Mouse (Mus musculus) CH12.LX (cell line): ENCODE measurements around the gene Nkx2-3.

Experiments used
- CTCF ChIP-seq, 2 experiments: IDR thresholded peaks in 1 of 2; conservative IDR thresholded peaks in 1 of 2; 2 replicates each; pipeline ENCODE4 v1.5.1; 2011 to 2012; ENCODE audit warnings: low read depth in 2 of 2, low read length in 2 of 2, improper control_type of control experiment in 1 of 2, inconsistent platforms in 1 of 2, mild to moderate bottlenecking in 1 of 2, moderate library complexity in 1 of 2
- EP300 ChIP-seq: IDR thresholded peaks from 2 replicates; pipeline ENCODE4 v1.6.1; 2011; ENCODE audit warnings: low read length, improper control_type of control experiment
- ETS1 ChIP-seq: conservative IDR thresholded peaks from 2 replicates; pipeline ENCODE4 v1.6.1; 2012; ENCODE audit warnings: low read depth, mild to moderate bottlenecking, inconsistent platforms, low read length, improper control_type of control experiment, moderate library complexity
- NRF1 ChIP-seq: IDR thresholded peaks from 2 replicates; pipeline ENCODE4 v1.6.1; 2014; ENCODE audit warnings: low read depth, mild to moderate bottlenecking, inconsistent platforms, low read length, improper control_type of control experiment, moderate library complexity
- POLR2A ChIP-seq: IDR thresholded peaks from 2 replicates; pipeline ENCODE4 v1.6.1; 2011; ENCODE audit warnings: low read depth, mild to moderate bottlenecking, improper control_type of control experiment, low read length
- TCF12 ChIP-seq: IDR thresholded peaks from 2 replicates; pipeline ENCODE4 v1.6.1; 2014; ENCODE audit warnings: low read depth, mild to moderate bottlenecking, inconsistent platforms, low read length, improper control_type of control experiment

GRCm38 (mm10) chr19:43641833-43642232 lies 29.7 kb downstream of the Nkx2-3 start:
- TF ChIP-seq ETS1 (no peak), TCF12 (no peak), NRF1 (no peak), CTCF (conservative IDR thresholded peaks at IDR 0.05 in 1 of 2, IDR thresholded peaks at IDR 0.05 in 1 of 2; ENCODE audit: low read depth in 2 of 2, low read length in 2 of 2) (no peak), EP300 (no peak), POLR2A (no peak)
